Mouse (Mus musculus): ENCODE results near the gene Cass4. TPM values are rescaled to one million over a fixed set of nuclear protein-coding genes. Genes with fewer than 3 reads are reported as not detected.
A peak's percentile ranks its signal among the peaks of the same experiment; 100 is the strongest.

Gene Cass4
- total and polyA plus RNA-seq, 3 experiments: 0.35 to 5.5 TPM; not detected in 1

- no peaks in the 10 kb centered on the region for H3K27me3 ChIP-seq (ENCODE audit: control insufficient read depth in 1 of 2, insufficient read depth in 2 of 2, low read length in 2 of 2)
- H3K4me1 ChIP-seq (ENCODE audit: control insufficient read depth in 1 of 2, insufficient read depth in 2 of 2, low read length in 2 of 2): no peaks in the 10 kb centered on the region
- no peak overlapping the region for H3K27ac ChIP-seq (ENCODE audit: control insufficient read depth, low read depth, low read length)
- peaks cover 0 to 4% of the 10 kb centered on the region in 2 experiments; a peak in 2 of 4 replicates for H3K36me3 ChIP-seq (ENCODE audit: control insufficient read depth in 1 of 2, insufficient read depth in 2 of 2, low read length in 2 of 2)
- DNase-seq (ENCODE audit: low read depth, low spot score): peak; percentile 75
- H3K9ac ChIP-seq (ENCODE audit: control insufficient read depth, low read depth, low read length, poor library complexity, severe bottlenecking): no peak overlapping the region
- no peak overlapping the region for H3K4me3 ChIP-seq (ENCODE audit: control insufficient read depth in 1 of 2, insufficient read depth in 1 of 2, low read depth in 2 of 2, low read length in 2 of 2)
- no peaks in the 10 kb centered on the region for H3K79me2 ChIP-seq (ENCODE audit: control insufficient read depth, insufficient read depth, low read length, poor library complexity)
- TF ChIP-seq SMC3 (IDR thresholded peaks at IDR 0.05; ENCODE audit: low read depth, low read length): peak; percentile 45
- no peak for TF ChIP-seq MXI1 (IDR thresholded peaks at IDR 0.05; ENCODE audit: low read depth, low read length)
- TF ChIP-seq KAT2A (conservative IDR thresholded peaks at IDR 0.05; ENCODE audit: low read depth, low read length): no peak
- no peak for TF ChIP-seq NELFE (IDR thresholded peaks at IDR 0.05; ENCODE audit: low read depth, low read length)
- TF ChIP-seq JUND (IDR thresholded peaks at IDR 0.05; ENCODE audit: low read depth, low read length): no peak
- TF ChIP-seq BHLHE40 (IDR thresholded peaks at IDR 0.05; ENCODE audit: borderline replicate concordance, low read depth, low read length): no peak
- TF ChIP-seq ZC3H11A (IDR thresholded peaks at IDR 0.05; ENCODE audit: low read depth, low read length): no peak; the same call in 1 of the 2 replicates
- TF ChIP-seq CTCF (IDR thresholded peaks at IDR 0.05 in 2 of 3, conservative IDR thresholded peaks at IDR 0.05 in 1 of 3; ENCODE audit: control insufficient read depth in 1 of 3, insufficient read depth in 1 of 3, low read depth in 2 of 3, low read length in 3 of 3, poor library complexity in 1 of 3, severe bottlenecking in 1 of 3): peak; percentile 65 to 80 (median 72)
- no peak; the same call in 1 of the 2 replicates for TF ChIP-seq ZNF384 (IDR thresholded peaks at IDR 0.05; ENCODE audit: low read depth, low read length)
- peak; percentile 21 for TF ChIP-seq RAD21 (IDR thresholded peaks at IDR 0.05; ENCODE audit: low read depth, low read length)
- TF ChIP-seq USF2 (IDR thresholded peaks at IDR 0.05; ENCODE audit: borderline replicate concordance in 1 of 2, insufficient read depth in 1 of 2, low read depth in 1 of 2, low read length in 2 of 2): no peak
- TF ChIP-seq TAL1 (IDR thresholded peaks at IDR 0.05; ENCODE audit: low read length): no peak
- no peak for TF ChIP-seq ZKSCAN1 (IDR thresholded peaks at IDR 0.05; ENCODE audit: low read depth, low read length)
- TF ChIP-seq SIN3A (IDR thresholded peaks at IDR 0.05; ENCODE audit: low read length): peak; percentile 67
- TF ChIP-seq ETS1 (IDR thresholded peaks at IDR 0.05; ENCODE audit: low read depth, low read length): peak; percentile 70
- no peak for TF ChIP-seq GABPA (IDR thresholded peaks at IDR 0.05; ENCODE audit: low read depth, low read length)
- peak; percentile 70; the same call in 1 of the 2 replicates for TF ChIP-seq MAZ (IDR thresholded peaks at IDR 0.05; ENCODE audit: low read depth, low read length)
- no peak for TF ChIP-seq CHD1 (IDR thresholded peaks at IDR 0.05; ENCODE audit: low read depth, low read length)
- no peak for TF ChIP-seq ELF1 (IDR thresholded peaks at IDR 0.05; ENCODE audit: low read depth, low read length)
- TF ChIP-seq UBTF (IDR thresholded peaks at IDR 0.05; ENCODE audit: borderline replicate concordance, insufficient read depth, low read depth, low read length): no peak
- TF ChIP-seq TBP (IDR thresholded peaks at IDR 0.05; ENCODE audit: low read depth, low read length): peak; percentile 83
- TF ChIP-seq CHD2 (IDR thresholded peaks at IDR 0.05; ENCODE audit: low read length): no peak
- no peak for TF ChIP-seq MYC (IDR thresholded peaks at IDR 0.05; ENCODE audit: low read depth, low read length)
- no peaks in the 10 kb centered on the region for H3K9me3 ChIP-seq (replicated peaks; ENCODE audit: insufficient read depth, low read length)
Measured at GRCm38 (mm10) chr2:172474970-172475369, 81.4 kb downstream of the Cass4 start.

Data from MEL (cell line).